Mouse (Mus musculus) kidney, adult 8-10 months (tissue): ENCODE data around the gene Txlna.

Source experiments
- DNase-seq, 2 experiments: peaks; one replicate each; pipeline ENCODE4 v3.0.0; 2022

Gene Txlna

GRCm38 (mm10) chr4:129640638-129641467 is at the start of gene Txlna:
Gene Txlna (minus strand): TSS chr4:129641065.
- peak; percentile 97 for DNase-seq

GRCm38 (mm10) chr4:129684531-129684930 is 43.7 kb upstream of the Txlna start:
- peak; percentile 58 to 69 for DNase-seq

- peak; percentile 83 to 84 for DNase-seq
Observed at GRCm38 (mm10) chr4:129683901-129684493, 43.1 kb upstream of the Txlna start.

GRCm38 (mm10) chr4:129681837-129682236 is 41.0 kb upstream of the Txlna start:
- DNase-seq = no peak

- no peak for DNase-seq
Observed at GRCm38 (mm10) chr4:129672878-129673449, 32.1 kb upstream of the Txlna start.

- peak; percentile 88 to 92 for DNase-seq
Observed at GRCm38 (mm10) chr4:129672083-129672877, 31.4 kb upstream of the Txlna start, which contains the start of gene Kpna6. Gene Kpna6 (minus strand): TSS chr4:129672767.

GRCm38 (mm10) chr4:129671491-129672082 is 30.7 kb upstream of the Txlna start:
- DNase-seq = peak; percentile 48 to 68

GRCm38 (mm10) chr4:129662255-129662813 is 21.5 kb upstream of the Txlna start:
- no peak for DNase-seq

- no peak for DNase-seq
Observed at GRCm38 (mm10) chr4:129661584-129661983, 20.7 kb upstream of the Txlna start.

- DNase-seq = no peak
Observed at GRCm38 (mm10) chr4:129654770-129655169, 13.9 kb upstream of the Txlna start.

GRCm38 (mm10) chr4:129650359-129650758 is 9.5 kb upstream of the Txlna start:
- DNase-seq = peak in 1 of 2 experiments; percentile 50

- no peak for DNase-seq
Observed at GRCm38 (mm10) chr4:129648656-129649055, 7.8 kb upstream of the Txlna start.

- no peak for DNase-seq
Observed at GRCm38 (mm10) chr4:129645204-129645603, 4.3 kb upstream of the Txlna start.

GRCm38 (mm10) chr4:129641756-129642155 is 891 bp upstream of the Txlna start:
- no peak for DNase-seq

- peak in 1 of 2 experiments; percentile 48 for DNase-seq
Observed at GRCm38 (mm10) chr4:129640101-129640637, 696 bp downstream of the Txlna start.

- DNase-seq = no peak
Observed at GRCm38 (mm10) chr4:129639221-129639620, 1.6 kb downstream of the Txlna start.

GRCm38 (mm10) chr4:129633852-129634251 is 7.0 kb downstream of the Txlna start:
- no peak for DNase-seq

GRCm38 (mm10) chr4:129631867-129632266 is 9.0 kb downstream of the Txlna start:
- no peak for DNase-seq

- DNase-seq = peak in 1 of 2 experiments; percentile 49
Observed at GRCm38 (mm10) chr4:129630944-129631343, 9.9 kb downstream of the Txlna start.

GRCm38 (mm10) chr4:129626035-129626434 is 14.8 kb downstream of the Txlna start:
- DNase-seq = no peak

GRCm38 (mm10) chr4:129625496-129625895 is 15.4 kb downstream of the Txlna start:
- no peak for DNase-seq

GRCm38 (mm10) chr4:129625029-129625370 is 15.9 kb downstream of the Txlna start:
- peak in 1 of 2 experiments; percentile 48 for DNase-seq
